Mouse (Mus musculus): ENCODE results near the gene Wipf2. TPM values are rescaled to one million over a fixed set of nuclear protein-coding genes. Genes with fewer than 3 reads are reported as not detected.

Wipf2 gene
- polyA plus RNA-seq, 1 experiment from 2014 or later = 2.2 TPM

DNA sequence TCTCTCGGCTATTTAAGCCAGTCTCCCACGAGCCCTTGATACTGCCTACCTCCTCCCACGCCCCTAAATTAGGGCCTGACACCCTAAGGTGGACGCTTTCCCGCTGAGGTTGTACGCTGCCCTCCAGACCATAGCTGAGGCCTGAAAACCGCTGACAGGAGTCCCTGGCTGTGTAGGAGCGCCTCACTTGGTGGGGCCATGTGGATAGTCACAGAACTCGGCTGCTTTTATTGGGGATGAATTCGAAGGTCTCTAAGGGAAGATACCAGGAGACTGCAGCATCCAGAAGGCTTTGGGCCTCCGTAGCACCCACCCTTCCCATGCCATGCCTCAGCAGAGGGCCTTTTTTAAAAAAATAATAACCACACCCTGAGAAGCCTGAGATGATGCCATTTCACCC lies 25.5 kb upstream of the Wipf2 start:
- Histone ChIP-seq H3K4me3 (no peak overlapping the region), H3K9ac (no peak overlapping the region), H3K36me3 (peaks cover 17% of the 10 kb centered on the region), H3K4me2 (peak overlapping the region; percentile 97; the same call in 1 of the 2 replicates), H3K27ac (no peak overlapping the region), H3K4me1 (peaks cover 18% of the 10 kb centered on the region), H3K27me3 (replicated peaks) (peaks cover 59% of the 10 kb centered on the region), H3K9me3 (replicated peaks) (no peaks in the 10 kb centered on the region)
- no peak for ATAC-seq
- 57% methylated on average over 11 of the region's 11 CpGs for WGBS (ENCODE audit: insufficient replicate concordance)

DNA sequence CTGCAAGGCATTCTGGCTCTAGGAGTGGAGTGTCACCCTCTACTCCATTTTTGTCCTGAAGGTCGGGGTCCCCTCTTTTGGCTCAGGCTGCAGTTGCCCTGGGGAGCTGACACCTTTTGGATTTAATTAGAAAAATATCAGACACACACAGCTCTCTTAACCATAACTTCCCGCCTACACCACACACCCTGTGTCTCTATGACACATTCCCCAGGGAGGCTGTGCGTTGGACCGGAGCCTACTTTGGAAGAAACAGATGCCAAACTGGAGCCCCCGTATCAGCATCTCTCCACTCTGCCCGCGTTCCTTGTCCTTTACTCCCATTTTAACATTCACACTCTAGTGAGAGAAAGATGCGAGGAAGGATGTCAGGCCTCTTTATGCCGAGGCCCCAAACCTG lies 24.9 kb upstream of the Wipf2 start:
- no peak for ATAC-seq
- Histone ChIP-seq H3K36me3 (peaks cover 11% of the 10 kb centered on the region), H3K27me3 (replicated peaks) (peaks cover 59% of the 10 kb centered on the region), H3K4me3 (no peak overlapping the region), H3K9me3 (replicated peaks) (no peaks in the 10 kb centered on the region), H3K4me1 (peaks cover 18% of the 10 kb centered on the region), H3K9ac (no peak overlapping the region), H3K4me2 (no peak overlapping the region), H3K27ac (no peak overlapping the region)
- WGBS (ENCODE audit: insufficient replicate concordance) = 72% methylated on average over 9 of the region's 9 CpGs

GRCm38 (mm10) chr11:98839402-98839801 lies 24.0 kb upstream of the Wipf2 start:
- H3K4me2 ChIP-seq = no peak overlapping the region
- no peak for ATAC-seq

DNA sequence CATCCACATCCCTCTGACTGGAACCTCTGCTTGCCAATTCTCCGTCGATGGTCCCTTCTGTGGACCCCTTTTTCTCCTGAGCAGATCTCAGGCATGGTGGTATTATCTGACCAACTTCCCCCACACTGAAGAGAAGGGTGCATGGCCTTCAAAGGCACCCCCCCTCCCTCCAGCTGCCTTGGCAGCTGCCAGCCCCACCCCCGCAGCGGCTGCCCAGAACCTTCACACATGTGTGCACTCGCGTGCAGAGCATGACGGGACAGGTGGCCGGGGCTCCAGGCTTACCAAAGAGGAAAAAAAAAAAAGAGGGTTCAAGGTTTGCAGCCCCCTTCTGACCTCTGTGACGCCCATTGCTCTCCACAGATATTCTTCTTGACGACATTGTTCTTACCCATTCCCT lies 23.5 kb upstream of the Wipf2 start:
- Histone ChIP-seq H3K36me3 (no peaks in the 10 kb centered on the region), H3K4me1 (peaks cover 18% of the 10 kb centered on the region), H3K4me3 (no peak overlapping the region), H3K27ac (no peak overlapping the region), H3K4me2 (no peak overlapping the region), H3K27me3 (replicated peaks) (peaks cover 62% of the 10 kb centered on the region), H3K9me3 (replicated peaks) (no peaks in the 10 kb centered on the region), H3K9ac (no peak overlapping the region)
- ATAC-seq = no peak
- 51% methylated on average over 9 of the region's 10 CpGs for WGBS (ENCODE audit: insufficient replicate concordance)

More at GRCm38 (mm10) chr11:98839402-98839801, 24.0 kb upstream of the Wipf2 start:
- H3K9me3 ChIP-seq (replicated peaks) = no peaks in the 10 kb centered on the region
- H3K4me3 ChIP-seq = no peak overlapping the region
- peaks cover 3% of the 10 kb centered on the region for H3K36me3 ChIP-seq
- peaks cover 18% of the 10 kb centered on the region for H3K4me1 ChIP-seq
- peaks cover 62% of the 10 kb centered on the region for H3K27me3 ChIP-seq (replicated peaks)
- WGBS (ENCODE audit: insufficient replicate concordance) = 29% methylated on average over 6 of the region's 6 CpGs
- no peak overlapping the region for H3K27ac ChIP-seq
- no peak overlapping the region for H3K9ac ChIP-seq

GRCm38 (mm10) chr11:98846016-98846415 lies 17.4 kb upstream of the Wipf2 start:
- 57% methylated on average over 13 of the region's 13 CpGs for WGBS (ENCODE audit: insufficient replicate concordance)
- Histone ChIP-seq H3K27me3 (replicated peaks) (peaks cover 56% of the 10 kb centered on the region), H3K27ac (no peak overlapping the region), H3K9me3 (replicated peaks) (no peaks in the 10 kb centered on the region), H3K4me1 (peaks cover 7% of the 10 kb centered on the region; the same call in 1 of the 2 replicates), H3K9ac (no peak overlapping the region), H3K36me3 (no peaks in the 10 kb centered on the region), H3K4me3 (no peak overlapping the region), H3K4me2 (no peak overlapping the region)
- ATAC-seq = no peak

GRCm38 (mm10) chr11:98846865-98847604 lies 16.4 kb upstream of the Wipf2 start:
- peaks cover 63% of the 10 kb centered on the region for H3K27me3 ChIP-seq (replicated peaks)
- H3K4me2 ChIP-seq = no peak overlapping the region
- no peak overlapping the region for H3K9ac ChIP-seq
- no peaks in the 10 kb centered on the region for H3K36me3 ChIP-seq
- H3K9me3 ChIP-seq (replicated peaks) = no peaks in the 10 kb centered on the region
- WGBS (ENCODE audit: insufficient replicate concordance) = 51% methylated on average over 19 of the region's 19 CpGs
- no peak overlapping the region for H3K4me3 ChIP-seq
- H3K4me1 ChIP-seq = peaks cover 8% of the 10 kb centered on the region; the same call in 1 of the 2 replicates
- ATAC-seq = no peak
- H3K27ac ChIP-seq = no peak overlapping the region

GRCm38 (mm10) chr11:98849196-98849894 lies 14.1 kb upstream of the Wipf2 start:
- peak; percentile 43; the same call in 1 of the 2 replicates for ATAC-seq
- 26% methylated on average over 19 of the region's 19 CpGs for WGBS (ENCODE audit: insufficient replicate concordance)
- Histone ChIP-seq H3K27me3 (replicated peaks) (peaks cover 57% of the 10 kb centered on the region), H3K4me3 (no peak overlapping the region), H3K36me3 (no peaks in the 10 kb centered on the region), H3K9ac (no peak overlapping the region), H3K9me3 (replicated peaks) (no peaks in the 10 kb centered on the region), H3K27ac (no peak overlapping the region), H3K4me2 (peak overlapping the region; percentile 35), H3K4me1 (peaks cover 10% of the 10 kb centered on the region; the same call in 1 of the 2 replicates)

DNA sequence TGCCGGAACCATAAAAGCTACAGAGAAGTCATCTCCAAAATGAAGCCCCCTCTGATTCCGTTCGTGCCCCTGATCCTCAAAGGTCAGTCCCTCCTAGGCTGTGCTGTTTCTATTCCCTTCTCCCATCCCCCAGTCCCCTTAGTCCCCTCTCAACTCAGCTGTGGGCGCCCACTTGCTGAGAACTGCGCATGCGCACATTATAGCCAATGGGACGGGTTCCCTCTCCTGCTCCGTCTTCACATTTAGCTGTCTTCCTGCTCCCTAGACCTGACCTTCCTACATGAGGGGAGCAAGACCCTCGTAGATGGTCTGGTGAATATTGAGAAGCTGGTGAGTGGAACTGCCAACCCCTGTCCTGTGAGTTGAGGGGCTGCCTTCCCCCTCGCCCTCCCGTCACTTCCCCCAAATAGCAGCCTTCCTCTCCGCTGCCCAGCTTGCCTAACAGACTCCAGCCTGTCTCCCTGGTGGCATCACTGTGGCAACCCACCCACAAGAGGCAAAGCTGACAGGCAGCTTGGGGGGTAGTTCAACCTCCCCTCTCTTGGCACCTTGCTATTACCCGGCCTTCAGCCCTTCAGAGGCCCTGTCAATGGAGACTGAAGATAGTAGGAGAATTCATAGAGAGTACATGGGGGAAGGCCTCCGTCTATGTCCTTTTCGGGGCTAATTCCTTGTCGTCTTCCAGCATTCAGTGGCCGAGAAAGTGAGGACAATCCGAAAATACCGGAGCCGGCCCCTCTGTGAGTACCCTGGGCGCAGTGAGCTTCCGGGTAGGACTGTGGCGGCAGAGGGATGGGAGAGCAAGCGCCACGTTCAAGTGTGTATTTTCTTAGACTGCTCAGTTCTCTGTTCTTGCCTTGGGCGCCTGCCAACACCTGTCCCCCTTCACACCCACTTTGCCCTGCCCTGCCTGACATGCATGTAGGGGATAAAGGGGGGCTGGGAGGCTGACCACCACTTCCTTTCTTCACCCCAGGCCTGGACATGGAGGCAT lies 13.0 kb upstream of the Wipf2 start:
- Histone ChIP-seq H3K9me3 (replicated peaks) (no peaks in the 10 kb centered on the region), H3K27ac (no peak overlapping the region), H3K4me1 (peaks cover 10% of the 10 kb centered on the region; the same call in 1 of the 2 replicates), H3K4me2 (no peak overlapping the region), H3K27me3 (replicated peaks) (peaks cover 57% of the 10 kb centered on the region), H3K4me3 (no peak overlapping the region), H3K36me3 (no peaks in the 10 kb centered on the region), H3K9ac (no peak overlapping the region)
- ATAC-seq = no peak
- WGBS (ENCODE audit: insufficient replicate concordance) = 67% methylated on average over 26 of the region's 26 CpGs

GRCm38 (mm10) chr11:98854116-98854515 lies 9.3 kb upstream of the Wipf2 start:
- Histone ChIP-seq H3K27me3 (replicated peaks) (peaks cover 29% of the 10 kb centered on the region), H3K4me1 (peaks cover 12% of the 10 kb centered on the region; the same call in 1 of the 2 replicates), H3K36me3 (no peaks in the 10 kb centered on the region), H3K4me3 (no peak overlapping the region), H3K4me2 (no peak overlapping the region), H3K9me3 (replicated peaks) (no peaks in the 10 kb centered on the region), H3K9ac (no peak overlapping the region), H3K27ac (no peak overlapping the region)
- no peak for ATAC-seq
- WGBS (ENCODE audit: insufficient replicate concordance) = 86% methylated on average over 8 of the region's 8 CpGs

DNA sequence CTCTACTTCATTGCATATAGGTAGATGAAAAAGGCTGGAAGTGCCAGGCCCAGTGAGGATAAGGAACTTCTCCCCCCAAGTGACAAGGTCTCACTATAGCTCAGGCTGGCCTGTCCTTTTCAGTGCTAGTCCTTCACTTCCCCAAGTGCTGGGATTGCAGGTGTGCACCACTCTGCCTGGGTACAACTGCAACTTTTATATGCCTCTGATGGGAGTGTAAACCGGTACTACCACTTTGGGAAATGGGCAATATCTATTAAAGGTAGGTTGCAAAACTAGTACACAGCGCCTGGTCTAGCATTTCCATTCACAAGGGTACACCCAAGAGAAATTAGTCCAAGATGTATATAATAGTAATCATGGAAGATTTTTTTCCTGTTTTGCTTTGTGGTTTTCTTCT lies 8.8 kb upstream of the Wipf2 start:
- no peak for ATAC-seq
- Histone ChIP-seq H3K27me3 (replicated peaks) (peaks cover 24% of the 10 kb centered on the region), H3K9ac (no peak overlapping the region), H3K4me2 (no peak overlapping the region), H3K4me1 (peaks cover 7% of the 10 kb centered on the region; the same call in 1 of the 2 replicates), H3K4me3 (no peak overlapping the region), H3K36me3 (no peaks in the 10 kb centered on the region), H3K27ac (no peak overlapping the region), H3K9me3 (replicated peaks) (no peaks in the 10 kb centered on the region)
- 81% methylated on average over 2 of the region's 2 CpGs for WGBS (ENCODE audit: insufficient replicate concordance)

All from liver, embryonic 12.5 days (tissue).